8 mouse cellular contexts compared by ENCODE assay signal in the genomic region with DNA sequence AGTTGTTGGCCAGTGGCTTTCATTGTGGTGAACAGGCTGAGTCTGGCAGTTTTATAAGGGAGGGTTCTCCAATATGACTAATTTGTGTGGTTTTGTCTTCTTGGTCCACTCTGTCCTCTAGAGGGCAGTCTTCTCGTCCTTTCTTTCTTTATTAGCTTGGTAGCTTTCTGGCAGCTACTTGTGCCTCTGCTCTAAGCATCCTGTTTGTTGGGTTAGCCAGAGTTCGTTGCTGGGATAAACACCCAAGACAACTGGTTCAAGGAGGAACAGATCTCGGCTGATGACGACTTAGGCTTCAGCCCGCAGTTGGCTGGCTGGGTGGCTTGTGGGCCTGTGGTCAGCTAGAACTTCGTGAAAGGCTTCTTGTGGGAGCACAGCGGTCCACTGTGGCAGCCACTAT. TPM values are rescaled to one million over a fixed set of nuclear protein-coding genes. Genes with fewer than 3 reads are reported as not detected.
DNase-seq lines count a peak whose midpoint lies in the region; ATAC-seq and TF ChIP-seq lines count a peak whose summit lies in the region.

No protein-coding gene starts in this region.

- no peak for ATAC-seq in kidney, embryonic 15.5 days (replicated peaks; ENCODE audit: low FRiP score)
- no peak for ATAC-seq in limb, embryonic 14.5 days (ENCODE audit: low FRiP score, low read depth)

- no peaks in the 10 kb centered on the region for H3K79me2 ChIP-seq in CH12.LX (replicated peaks; ENCODE audit: control insufficient read depth, extremely low read depth, insufficient read depth, poor library complexity, severe bottlenecking)

- no peak overlapping the region for H3K9ac ChIP-seq in kidney, embryonic 15.5 days
- H3K9ac ChIP-seq in CH12.LX (ENCODE audit: insufficient read depth, low read depth) = no peak overlapping the region
- H3K9ac ChIP-seq in limb, embryonic 14.5 days (ENCODE audit: low read depth, low read length, severe bottlenecking) = no peak overlapping the region

- no peak overlapping the region for H3K4me2 ChIP-seq in kidney, embryonic 15.5 days
- H3K4me2 ChIP-seq in CH12.LX (ENCODE audit: insufficient read depth, low read depth, poor library complexity, severe bottlenecking) = no peak overlapping the region
- H3K4me2 ChIP-seq in limb, embryonic 14.5 days (replicated peaks; ENCODE audit: low read depth, low read length, severe bottlenecking) = no peak overlapping the region

- intact Hi-C loops in gastrocnemius, postnatal 14 days (cut with DNase I; ENCODE audit: low total_unique reads) = no loop called here

- dilution Hi-C loops in CH12.LX (cut with MboI; ENCODE audit: extremely low pct_ligation_motif_present, extremely low pct_unique_long_range_greater_than_20kb, low sequenced_read_pairs) = no loop called here

- TF ChIP-seq RAD21 in CH12.LX (IDR thresholded peaks at IDR 0.05; ENCODE audit: low read depth, low read length) = no peak; the same call in 1 of the 2 replicates

- no peak for TF ChIP-seq POLR2A in CH12.LX (IDR thresholded peaks at IDR 0.05; ENCODE audit: low read depth, low read length)
- TF ChIP-seq POLR2A in limb, embryonic 14.5 days (IDR thresholded peaks at IDR 0.05; ENCODE audit: borderline replicate concordance, extremely low read depth, insufficient read depth, insufficient read length) = no peak

- no peak for TF ChIP-seq EP300 in CH12.LX (IDR thresholded peaks at IDR 0.05; ENCODE audit: low read length)

- no peaks in the 10 kb centered on the region for H3K36me3 ChIP-seq in kidney, embryonic 15.5 days
- H3K36me3 ChIP-seq in CH12.LX (replicated peaks in 1 of 2; ENCODE audit: control insufficient read depth in 1 of 2, insufficient read depth in 1 of 2, low read length in 1 of 2) = no peaks in the 10 kb centered on the region
- H3K36me3 ChIP-seq in limb, embryonic 14.5 days (ENCODE audit: control insufficient read depth, insufficient read depth, low read length) = no peaks in the 10 kb centered on the region

- H3K9me3 ChIP-seq in kidney, embryonic 15.5 days (replicated peaks) = no peaks in the 10 kb centered on the region
- no peaks in the 10 kb centered on the region for H3K9me3 ChIP-seq in CH12.LX (replicated peaks; ENCODE audit: low read length)
- H3K9me3 ChIP-seq in limb, embryonic 14.5 days (ENCODE audit: control insufficient read depth, low read length) = no peaks in the 10 kb centered on the region

- H3K27ac ChIP-seq in kidney, embryonic 15.5 days = no peak overlapping the region
- H3K27ac ChIP-seq in CH12.LX (ENCODE audit: insufficient read depth, low read depth) = no peak overlapping the region
- H3K27ac ChIP-seq in limb, embryonic 14.5 days (replicated peaks; ENCODE audit: low read depth, low read length) = no peak overlapping the region

- no peaks in the 10 kb centered on the region for H3K4me1 ChIP-seq in kidney, embryonic 15.5 days
- no peaks in the 10 kb centered on the region for H3K4me1 ChIP-seq in CH12.LX (ENCODE audit: control insufficient read depth in 1 of 2, insufficient read depth in 2 of 2)
- no peaks in the 10 kb centered on the region for H3K4me1 ChIP-seq in limb, embryonic 14.5 days (ENCODE audit: control insufficient read depth, insufficient read depth, low read length)

- H3K4me3 ChIP-seq in kidney, embryonic 15.5 days (replicated peaks) = no peak overlapping the region
- no peak overlapping the region for H3K4me3 ChIP-seq in CH12.LX (replicated peaks in 1 of 3; ENCODE audit: low read depth in 2 of 3, low read length in 2 of 3, poor library complexity in 1 of 3)
- no peak overlapping the region for H3K4me3 ChIP-seq in limb, embryonic 14.5 days (replicated peaks; ENCODE audit: low read length)

- in situ Hi-C loops in CH12.LX (cut with MboI; ENCODE audit: low pct_ligation_motif_present, low pct_unique_long_range_greater_than_20kb, low sequenced_read_pairs) = no loop called here

- H3K27me3 ChIP-seq in kidney, embryonic 15.5 days = no peaks in the 10 kb centered on the region
- peaks cover 65% of the 10 kb centered on the region for H3K27me3 ChIP-seq in CH12.LX (replicated peaks)
- no peaks in the 10 kb centered on the region for H3K27me3 ChIP-seq in limb, embryonic 14.5 days (ENCODE audit: control insufficient read depth, insufficient read depth, low read length)

- DNase-seq in kidney, adult 11 months = peak; percentile 15
- DNase-seq in CH12.LX (ENCODE audit: extremely low read depth) (peak; percentile 70), ZHBTc4 (ENCODE audit: low read depth, low spot score) (peak; percentile 81)
- DNase-seq in gastrocnemius, postnatal 14 days = peak; percentile 56
- peak; percentile 71 for DNase-seq in limb, embryonic 14.5 days (ENCODE audit: low spot score)
- no peak for DNase-seq in thymus, postnatal 36 days
- no peak for DNase-seq in spleen, postnatal 36 days (ENCODE audit: low spot score in 2 of 2)

- peak; percentile 79 to 86 for TF ChIP-seq CTCF in CH12.LX (conservative IDR thresholded peaks at IDR 0.05 in 1 of 2, IDR thresholded peaks at IDR 0.05 in 1 of 2; ENCODE audit: low read depth in 2 of 2, low read length in 2 of 2)

- 36% methylated on average over 7 of the region's 7 CpGs for WGBS in kidney, embryonic 15.5 days
- WGBS in limb, embryonic 14.5 days = 31% methylated on average over 7 of the region's 7 CpGs

TF ChIP-seq in CH12.LX, 34 proteins besides CTCF, POLR2A, EP300 and RAD21:
- TF ChIP-seq JUND (conservative IDR thresholded peaks at IDR 0.05; ENCODE audit: low read depth, low read length) = no peak
- TF ChIP-seq HCFC1 (IDR thresholded peaks at IDR 0.05; ENCODE audit: low read depth, low read length) = no peak
- no peak for TF ChIP-seq ELF1 (IDR thresholded peaks at IDR 0.05; ENCODE audit: low read depth, low read length)
- TF ChIP-seq IRF4 (IDR thresholded peaks at IDR 0.05; ENCODE audit: low read depth, low read length) = 0 out of 2 replicates have a peak, but pooled peaks have one; percentile 11
- TF ChIP-seq MAX (IDR thresholded peaks at IDR 0.05; ENCODE audit: low read length) = no peak
- no peak for TF ChIP-seq SIN3A (IDR thresholded peaks at IDR 0.05; ENCODE audit: low read length)
- no peak for TF ChIP-seq MYC (IDR thresholded peaks at IDR 0.05; ENCODE audit: low read depth, low read length)
- no peak for TF ChIP-seq SMC3 (IDR thresholded peaks at IDR 0.05; ENCODE audit: low read depth, low read length)
- TF ChIP-seq RCOR1 (conservative IDR thresholded peaks at IDR 0.05; ENCODE audit: low read depth, low read length) = no peak

RNA-seq across cellular contexts. Expression of gene Ccdc43, which starts 31.0 kb away (rescaled TPM):
- polyA plus RNA-seq in kidney, embryonic 15.5 days (2015; fragmentation: Nextera tagmentation; extraction: Ambion mirVana) = 48.7 and 56.0 TPM in 2 replicates
- 43.4 and 45.4 TPM in 2 replicates for total RNA-seq in CH12.LX (2012; rRNA removed)
- total RNA-seq in CH12.LX (2014; rRNA removed) = 56.4 and 59.8 TPM in 2 replicates
- 52.7 and 53.4 TPM in 2 replicates for polyA plus RNA-seq in CH12.LX (2012; ENCODE audit: insufficient read length, low read depth)
- total RNA-seq in gastrocnemius, postnatal 14 days (2021) = 10 to 100 TPM; 80.4 to 84.6 TPM
- 18.6 and 23.6 TPM in 2 replicates for polyA plus RNA-seq in limb, embryonic 14.5 days (2012; rRNA removed)
- 36.6 and 38.1 TPM in 2 replicates for polyA plus RNA-seq in limb, embryonic 14.5 days (2014; fragmentation: Nextera tagmentation; extraction: Ambion mirVana)

RNA-seq across cellular contexts. Expression of gene Adam11, which starts 32.6 kb away (rescaled TPM):
- polyA plus RNA-seq in kidney, embryonic 15.5 days (2015; fragmentation: Nextera tagmentation; extraction: Ambion mirVana) = 7.9 and 11.3 TPM in 2 replicates
- total RNA-seq in CH12.LX (2012; rRNA removed) (not detected in 2 replicates), CH12.LX (2014; rRNA removed) (not detected in 2 replicates)
- not detected in 2 replicates for polyA plus RNA-seq in CH12.LX (2012; ENCODE audit: insufficient read length, low read depth)
- 1 to 10 TPM in 1 of 2 experiments, under 1 TPM in 1; 0.84 to 1.4 TPM for total RNA-seq in gastrocnemius, postnatal 14 days (2021)
- polyA plus RNA-seq in limb, embryonic 14.5 days (2012; rRNA removed) = 21.0 and 23.8 TPM in 2 replicates
- 5.6 and 8.3 TPM in 2 replicates for polyA plus RNA-seq in limb, embryonic 14.5 days (2014; fragmentation: Nextera tagmentation; extraction: Ambion mirVana)

Comparison
In these comparisons a context has a peak if more than half of its experiments do, and no peak if none do; other contexts are left out.
1. DNase-seq: peak in kidney, adult 11 months (single experiment), CH12.LX (single experiment), ZHBTc4 (single experiment), gastrocnemius, postnatal 14 days (single experiment) and limb, embryonic 14.5 days (single experiment); none in thymus, postnatal 36 days (0 of 2) and spleen, postnatal 36 days (0 of 2).